Mouse (Mus musculus) MEL (cell line): Measurements from ENCODE around the gene Ybx2. TPM values are rescaled to one million over a fixed set of nuclear protein-coding genes. Genes with fewer than 3 reads are reported as not detected.

Experiments
- DNase-seq: peaks from one replicate; pipeline ENCODE4 v3.0.0; 2011; ENCODE audit warnings: low read depth, low spot score
- H3K27ac ChIP-seq: 2 replicates; pipeline ENCODE4 v1.5.1; 2012; ENCODE audit warnings: low read depth, mild to moderate bottlenecking, control low read depth, low read length, moderate library complexity; ENCODE audit not compliant: control insufficient read depth
- H3K27me3 ChIP-seq, 2 experiments: fragments of 150-350 bp in 1 of 2; sonication (generic) in 1 of 2; 2 replicates each; pipeline ENCODE4 v1.6.1; 2012; ENCODE audit warnings: low read length in 2 of 2, mild to moderate bottlenecking in 2 of 2, improper control_type of control experiment in 1 of 2, moderate library complexity in 1 of 2; ENCODE audit not compliant: insufficient read depth in 2 of 2, control insufficient read depth in 1 of 2
- H3K36me3 ChIP-seq, 2 experiments: 2 replicates each; pipeline ENCODE4 v1.6.1; 2012 to 2014; ENCODE audit warnings: low read length in 2 of 2, improper control_type of control experiment in 1 of 2, inconsistent platforms in 1 of 2, mild to moderate bottlenecking in 1 of 2; ENCODE audit not compliant: insufficient read depth in 2 of 2, control insufficient read depth in 1 of 2
- H3K4me1 ChIP-seq, 2 experiments: fragments of 150-350 bp in 1 of 2; sonication (generic) in 1 of 2; 2 replicates each; pipeline ENCODE4 v1.6.1; 2012; ENCODE audit warnings: low read length in 2 of 2, improper control_type of control experiment in 1 of 2, mild to moderate bottlenecking in 1 of 2; ENCODE audit not compliant: insufficient read depth in 2 of 2, control insufficient read depth in 1 of 2
- H3K4me3 ChIP-seq, 2 experiments: fragments of 150-350 bp in 1 of 2; sonication (generic) in 1 of 2; 2 replicates each; pipeline ENCODE4 v1.5.1; 2012; ENCODE audit warnings: low read depth in 2 of 2, low read length in 2 of 2, mild to moderate bottlenecking in 2 of 2, moderate library complexity in 2 of 2, control low read depth in 1 of 2, improper control_type of control experiment in 1 of 2; ENCODE audit not compliant: control insufficient read depth in 1 of 2, insufficient read depth in 1 of 2
- H3K79me2 ChIP-seq: 2 replicates; pipeline ENCODE4 v1.6.1; 2012; ENCODE audit warnings: mild to moderate bottlenecking, low read length, moderate library complexity; ENCODE audit not compliant: control insufficient read depth, poor library complexity, insufficient read depth
- H3K9ac ChIP-seq: 2 replicates; pipeline ENCODE4 v1.6.1; 2012; ENCODE audit warnings: low read depth, mild to moderate bottlenecking, control low read depth, low read length, moderate library complexity; ENCODE audit not compliant: control insufficient read depth, poor library complexity, severe bottlenecking
- H3K9me3 ChIP-seq: fragments of 150-350 bp; sonication (generic); replicated peaks from 2 replicates; pipeline ENCODE4 v1.6.1; 2012; ENCODE audit warnings: mild to moderate bottlenecking, low read length, improper control_type of control experiment, moderate library complexity; ENCODE audit not compliant: insufficient read depth
- CTCF ChIP-seq, 3 experiments: IDR thresholded peaks in 2 of 3; conservative IDR thresholded peaks in 1 of 3; 2 replicates each; pipeline ENCODE4 v1.5.1; 2011 to 2012; ENCODE audit warnings: low read length in 3 of 3, low read depth in 2 of 3, mild to moderate bottlenecking in 2 of 3, improper control_type of control experiment in 1 of 3, inconsistent platforms in 1 of 3, mixed read lengths in 1 of 3, moderate library complexity in 1 of 3; ENCODE audit not compliant: control insufficient read depth in 1 of 3, insufficient read depth in 1 of 3, poor library complexity in 1 of 3, severe bottlenecking in 1 of 3
- E2F4 ChIP-seq: IDR thresholded peaks from 2 replicates; pipeline ENCODE4 v1.6.1; 2011; ENCODE audit warnings: low read depth, low read length, improper control_type of control experiment, borderline replicate concordance
- ELF1 ChIP-seq: IDR thresholded peaks from 2 replicates; pipeline ENCODE4 v1.6.1; 2014; ENCODE audit warnings: low read depth, mild to moderate bottlenecking, inconsistent platforms, low read length, improper control_type of control experiment, moderate library complexity
- EP300 ChIP-seq, 2 experiments: IDR thresholded peaks; 2 replicates each; pipeline ENCODE4 v1.6.1; 2011; ENCODE audit warnings: improper control_type of control experiment in 2 of 2, low read length in 2 of 2, low read depth in 1 of 2, mild to moderate bottlenecking in 1 of 2
- ETS1 ChIP-seq: IDR thresholded peaks from 2 replicates; pipeline ENCODE4 v1.6.1; 2012; ENCODE audit warnings: low read depth, mild to moderate bottlenecking, inconsistent platforms, low read length, improper control_type of control experiment, moderate library complexity
- GATA1 ChIP-seq: IDR thresholded peaks from 2 replicates; pipeline ENCODE4 v1.6.1; 2011; ENCODE audit warnings: low read depth, low read length, improper control_type of control experiment
- HCFC1 ChIP-seq: IDR thresholded peaks from 2 replicates; pipeline ENCODE4 v1.6.1; 2012; ENCODE audit warnings: low read depth, mild to moderate bottlenecking, inconsistent platforms, low read length, improper control_type of control experiment, moderate library complexity
- JUND ChIP-seq: IDR thresholded peaks from 2 replicates; pipeline ENCODE4 v1.6.1; 2011; ENCODE audit warnings: low read depth, mild to moderate bottlenecking, improper control_type of control experiment, low read length
- KAT2A ChIP-seq: conservative IDR thresholded peaks from 2 replicates; pipeline ENCODE4 v1.6.1; 2012; ENCODE audit warnings: low read depth, low read length, improper control_type of control experiment, inconsistent platforms
- MAX ChIP-seq: IDR thresholded peaks from 2 replicates; pipeline ENCODE4 v1.6.1; 2011; ENCODE audit warnings: low read length, improper control_type of control experiment
- NELFE ChIP-seq: IDR thresholded peaks from 2 replicates; pipeline ENCODE4 v1.6.1; 2011; ENCODE audit warnings: low read depth, low read length, improper control_type of control experiment
- POLR2A ChIP-seq, 2 experiments: IDR thresholded peaks; 2 replicates each; pipeline ENCODE4 v1.6.1; 2011 to 2012; ENCODE audit warnings: low read length in 2 of 2, mild to moderate bottlenecking in 2 of 2, control low read depth in 1 of 2, improper control_type of control experiment in 1 of 2, low read depth in 1 of 2, moderate library complexity in 1 of 2; ENCODE audit not compliant: control insufficient read depth in 1 of 2, insufficient read depth in 1 of 2, poor library complexity in 1 of 2
- SIN3A ChIP-seq: IDR thresholded peaks from 2 replicates; pipeline ENCODE4 v1.6.1; 2012; ENCODE audit warnings: low read length, improper control_type of control experiment, inconsistent platforms
- SMC3 ChIP-seq: IDR thresholded peaks from 2 replicates; pipeline ENCODE4 v1.6.1; 2011; ENCODE audit warnings: low read depth, low read length, improper control_type of control experiment
- TAL1 ChIP-seq: IDR thresholded peaks from 2 replicates; pipeline ENCODE4 v1.6.1; 2012; ENCODE audit warnings: mild to moderate bottlenecking, inconsistent platforms, low read length, moderate library complexity, mixed read lengths
- TCF12 ChIP-seq: IDR thresholded peaks from 2 replicates; pipeline ENCODE4 v1.6.1; 2014; ENCODE audit warnings: low read depth, mild to moderate bottlenecking, inconsistent platforms, low read length, improper control_type of control experiment, moderate library complexity
- UBTF ChIP-seq: IDR thresholded peaks from 2 replicates; pipeline ENCODE4 v1.6.1; 2012; ENCODE audit warnings: low read depth, mild to moderate bottlenecking, inconsistent platforms, low read length, improper control_type of control experiment, moderate library complexity, borderline replicate concordance; ENCODE audit not compliant: insufficient read depth
- ZNF384 ChIP-seq: IDR thresholded peaks from 2 replicates; pipeline ENCODE4 v1.6.1; 2012; ENCODE audit warnings: low read depth, mild to moderate bottlenecking, inconsistent platforms, low read length, improper control_type of control experiment
- polyA plus RNA-seq, 2 experiments: library from polyadenylated mRNA; stranded (reverse) in 1 of 2; unstranded in 1 of 2; fragments of >175 nt in 1 of 2; fragments of >200 nt in 1 of 2; gene quantifications; 2 replicates each; pipeline versions ENCODE4 v1.2.1 to v1.2.4; 2012; ENCODE audit warnings: low replicate concordance in 2 of 2, low read depth in 1 of 2; ENCODE audit not compliant: insufficient read length in 2 of 2, insufficient read depth in 1 of 2, missing spikeins in 1 of 2
- total RNA-seq: library from RNA; depleted of rRNA; stranded (reverse); fragments of 300-350 nt; gene quantifications from 2 replicates; pipeline ENCODE4 v1.2.3, GENCODE M21; 2012

Gene Ybx2
- total and polyA plus RNA-seq, 3 experiments, result 0.50 to 0.92 TPM; not detected in 1

- TF ChIP-seq JUND (no peak), KAT2A (no peak), SIN3A (peak; percentile 54), HCFC1 (0 out of 2 replicates have a peak, but pooled peaks have one; percentile 25), EP300 (IDR thresholded peaks at IDR 0.05; ENCODE audit: low read depth in 1 of 2, low read length in 2 of 2) (peak; percentile 76 to 78), ETS1 (peak; percentile 92), POLR2A (IDR thresholded peaks at IDR 0.05; ENCODE audit: control insufficient read depth in 1 of 2, insufficient read depth in 1 of 2, low read depth in 1 of 2, low read length in 2 of 2, poor library complexity in 1 of 2) (peak in 1 of 2 experiments; percentile 51; a peak in 1 of 4 replicates), MAX (no peak; the same call in 1 of the 2 replicates), SMC3 (no peak; the same call in 1 of the 2 replicates), TCF12 (peak; percentile 38; the same call in 1 of the 2 replicates), NELFE (peak; percentile 49; the same call in 1 of the 2 replicates), TAL1 (peak; percentile 45), GATA1 (no peak), E2F4 (no peak), ELF1 (no peak), CTCF (IDR thresholded peaks at IDR 0.05 in 2 of 3, conservative IDR thresholded peaks at IDR 0.05 in 1 of 3; ENCODE audit: control insufficient read depth in 1 of 3, insufficient read depth in 1 of 3, low read depth in 2 of 3, low read length in 3 of 3, poor library complexity in 1 of 3, severe bottlenecking in 1 of 3) (no peak), UBTF (no peak)
Measured at GRCm38 (mm10) chr11:69930967-69931537, 4.5 kb upstream of the Ybx2 start (continued).

- Histone ChIP-seq H3K79me2 (no peaks in the 10 kb centered on the region), H3K9ac (peak overlapping the region; percentile 56), H3K9me3 (no peaks in the 10 kb centered on the region), H3K4me1 (peaks cover 9 to 37% of the 10 kb centered on the region in 2 experiments; a peak in 3 of 4 replicates), H3K27ac (peak overlapping the region; percentile 99), H3K36me3 (peaks cover 0 to 36% of the 10 kb centered on the region in 2 experiments; a peak in 2 of 4 replicates)
- peak; percentile 43 for DNase-seq
- TF ChIP-seq ZNF384 (peak; percentile 63; the same call in 1 of the 2 replicates), SIN3A (0 out of 2 replicates have a peak, but pooled peaks have one; percentile 1), ELF1 (no peak)
- TF ChIP-seq, all 39 proteins: peak for 2
- Histone ChIP-seq H3K4me3 (peak overlapping the region; percentile 17 to 47), H3K27me3 (no peaks in the 10 kb centered on the region)
Measured at GRCm38 (mm10) chr11:69931769-69932168, 3.8 kb upstream of the Ybx2 start.
